Mouse (Mus musculus) left cerebral cortex, adult 8-10 months (tissue): Measurements from ENCODE around the gene Eif5a. TPM values are rescaled to one million over a fixed set of nuclear protein-coding genes. Genes with fewer than 3 reads are reported as not detected.
"Not testable (repeated sequence)": the region's sequence is repeated elsewhere in the genome, so short reads cannot be mapped to it uniquely, and the experiment has no call there.

Experiments used
- DNase-seq, 2 experiments: peaks; one replicate each; pipeline ENCODE4 v3.0.0; 2022; ENCODE audit warnings: low spot score in 2 of 2
- total RNA-seq, 4 experiments: library from RNA; stranded (reverse); gene quantifications; 2 replicates each; pipeline ENCODE4 v1.2.4; 2022

Eif5a gene
- total RNA-seq, 4 experiments from 2014 or later = 413 to 430 (median 416) TPM

GRCm38 (mm10) chr11:69945997-69946891 is 24.5 kb upstream of the Eif5a start:
- DNase-seq = no peak

- no peak for DNase-seq
These were observed 23.5 kb upstream of the Eif5a start for GRCm38 (mm10) chr11:69945216-69945615.

GRCm38 (mm10) chr11:69940962-69941361 is 19.2 kb upstream of the Eif5a start:
- no peak for DNase-seq

- no peak for DNase-seq
These were observed 18.0 kb upstream of the Eif5a start for GRCm38 (mm10) chr11:69939731-69940130.

GRCm38 (mm10) chr11:69939181-69939580 is 17.4 kb upstream of the Eif5a start:
- DNase-seq = no peak

GRCm38 (mm10) chr11:69938401-69938979 is 16.7 kb upstream of the Eif5a start:
- DNase-seq = no peak

GRCm38 (mm10) chr11:69937834-69938233 is 16.1 kb upstream of the Eif5a start:
- no peak for DNase-seq

GRCm38 (mm10) chr11:69937385-69937784 is 15.6 kb upstream of the Eif5a start:
- DNase-seq = no peak

- no peak for DNase-seq
These were observed 15.1 kb upstream of the Eif5a start for GRCm38 (mm10) chr11:69936714-69937347.

GRCm38 (mm10) chr11:69936156-69936555 is 14.4 kb upstream of the Eif5a start:
- no peak for DNase-seq

- DNase-seq = peak in 1 of 2 experiments; percentile 89
These were observed 13.6 kb upstream of the Eif5a start, which contains the start of gene Ybx2 for GRCm38 (mm10) chr11:69935137-69935879. Gene Ybx2 (plus strand): TSS chr11:69935796.

- DNase-seq = no peak
These were observed 12.9 kb upstream of the Eif5a start for GRCm38 (mm10) chr11:69934681-69935080.

- DNase-seq = peak in 1 of 2 experiments; percentile 90
These were observed 12.4 kb upstream of the Eif5a start for GRCm38 (mm10) chr11:69934169-69934568.

- DNase-seq = no peak
These were observed 11.3 kb upstream of the Eif5a start for GRCm38 (mm10) chr11:69933066-69933465.

- DNase-seq = no peak
These were observed 10.5 kb upstream of the Eif5a start for GRCm38 (mm10) chr11:69932254-69932653.

- DNase-seq = no peak
These were observed 10.0 kb upstream of the Eif5a start for GRCm38 (mm10) chr11:69931769-69932168.

GRCm38 (mm10) chr11:69930967-69931537 is 9.3 kb upstream of the Eif5a start:
- DNase-seq = no peak

- DNase-seq = not testable (repeated sequence)
These were observed 8.4 kb upstream of the Eif5a start for GRCm38 (mm10) chr11:69930176-69930575.

- DNase-seq = no peak
These were observed 8.0 kb upstream of the Eif5a start for GRCm38 (mm10) chr11:69929712-69930111.

GRCm38 (mm10) chr11:69927501-69927900 is 5.7 kb upstream of the Eif5a start:
- DNase-seq = no peak

GRCm38 (mm10) chr11:69922796-69923195 is 1.0 kb upstream of the Eif5a start:
- no peak for DNase-seq
